Mouse (Mus musculus) cerebellum, adult 2 months (tissue): Measurements from ENCODE around the gene Cacna2d3.

Source experiments
- CTCF ChIP-seq: fragments of 200-500 bp; IDR thresholded peaks from 2 replicates; pipeline ENCODE4 v1.5.1; 2011; ENCODE audit warnings: low read depth, mild to moderate bottlenecking, control low read depth, low read length, moderate library complexity, borderline replicate concordance; ENCODE audit not compliant: insufficient read depth
- POLR2A ChIP-seq: fragments of 200-500 bp; IDR thresholded peaks from 2 replicates; pipeline ENCODE4 v1.6.1; 2011; ENCODE audit warnings: low read length, control low read depth, borderline replicate concordance; ENCODE audit not compliant: insufficient read depth

DNA sequence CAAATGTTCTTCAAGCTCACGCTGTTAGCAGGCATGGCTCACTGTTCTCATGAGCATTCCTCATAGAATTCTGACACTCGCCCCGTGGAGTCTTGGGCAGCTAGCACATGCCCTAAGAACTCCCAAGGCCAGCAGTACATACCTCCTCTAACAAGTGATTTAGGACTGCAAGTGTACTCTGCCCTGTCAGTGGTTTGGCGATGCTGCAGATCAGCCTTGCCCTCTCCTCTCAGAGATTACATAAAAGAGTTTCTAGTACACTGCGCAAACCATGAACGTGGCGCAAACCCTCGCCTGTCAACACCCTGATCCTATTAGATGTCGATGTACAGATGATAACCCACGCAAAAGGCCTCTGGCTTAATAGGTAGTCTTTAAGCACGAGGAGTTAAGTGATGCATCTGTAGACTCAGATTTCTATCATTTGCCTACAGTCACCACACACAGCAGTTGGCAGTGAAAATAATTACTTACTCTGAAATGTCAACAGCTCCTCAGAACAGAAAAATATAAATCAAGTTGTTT lies 691.7 kb downstream of the Cacna2d3 start:
- TF ChIP-seq CTCF: no peak
- TF ChIP-seq POLR2A: no peak
